Mouse (Mus musculus) cerebellum, adult 18-20 months (tissue): Measurements from ENCODE around the gene H2al1a.
"Not testable (repeated sequence)": the region's sequence is repeated elsewhere in the genome, so short reads cannot be mapped to it uniquely, and the experiment has no call there.

Experiments used
- DNase-seq, 2 experiments: peaks; one replicate each; pipeline ENCODE4 v3.0.0; 2021

Gene H2al1a

DNA sequence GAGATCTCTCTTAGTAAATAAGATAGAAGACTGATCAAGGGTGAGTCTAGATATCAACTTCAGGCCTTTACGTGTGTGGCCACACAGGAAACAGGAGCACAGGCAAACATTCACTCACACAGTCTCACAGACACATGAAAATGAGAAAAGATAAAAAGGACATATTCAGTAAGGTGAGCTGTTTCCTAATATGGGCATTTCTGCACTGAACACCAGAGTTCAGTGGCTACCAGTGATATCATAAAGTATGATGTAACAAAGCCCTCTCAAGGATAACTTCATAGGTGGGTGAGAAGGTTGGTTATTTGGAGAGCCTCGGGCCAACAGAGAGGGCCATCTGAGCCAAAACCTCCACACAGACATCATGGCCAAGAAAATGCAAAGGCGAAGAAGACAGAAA, at the start of gene H2al1a:
TSS of gene H2al1a (plus strand) at position 301 of the 400 bp plus-strand sequence.
- not testable (repeated sequence) for DNase-seq

DNA sequence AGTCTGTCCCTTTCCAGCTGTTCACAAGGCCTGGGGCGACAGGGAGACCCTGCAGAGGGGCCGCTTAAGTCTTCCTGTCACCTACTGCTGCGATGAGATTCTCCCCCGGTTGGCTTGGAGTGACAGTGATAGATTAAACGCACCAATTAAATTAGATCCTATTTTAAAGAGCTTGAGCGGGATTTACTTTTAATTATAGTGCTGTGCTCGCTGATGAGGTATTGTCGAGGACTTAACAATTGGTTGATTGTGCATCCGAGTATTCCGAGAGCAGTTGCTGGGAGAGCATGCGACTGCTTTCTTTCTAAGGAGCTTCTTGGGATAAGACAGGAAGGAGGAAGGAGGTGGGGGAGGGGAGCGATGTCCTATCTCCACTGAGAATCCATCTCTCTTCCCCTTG, 48.9 kb upstream of the H2al1a start:
- no peak for DNase-seq

DNA sequence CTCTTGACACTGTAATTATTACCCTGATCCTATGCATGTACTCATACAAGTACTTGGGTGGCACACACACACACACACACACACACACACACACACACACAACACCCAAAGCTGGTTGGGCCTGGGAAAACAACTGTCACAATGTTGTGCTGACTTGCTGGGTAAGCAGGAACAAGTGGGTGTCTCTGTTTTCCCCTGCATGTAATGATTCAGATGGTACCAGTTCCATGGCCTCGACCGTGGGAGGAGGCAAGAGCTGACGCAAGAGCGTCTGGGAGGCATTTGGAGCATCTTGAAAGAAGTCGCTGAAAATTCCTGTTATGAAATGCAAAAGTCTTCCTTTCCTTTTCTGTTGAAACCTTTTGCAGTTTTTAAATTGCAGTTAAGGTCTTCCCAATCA, 45.0 kb upstream of the H2al1a start:
- no peak for DNase-seq

DNA sequence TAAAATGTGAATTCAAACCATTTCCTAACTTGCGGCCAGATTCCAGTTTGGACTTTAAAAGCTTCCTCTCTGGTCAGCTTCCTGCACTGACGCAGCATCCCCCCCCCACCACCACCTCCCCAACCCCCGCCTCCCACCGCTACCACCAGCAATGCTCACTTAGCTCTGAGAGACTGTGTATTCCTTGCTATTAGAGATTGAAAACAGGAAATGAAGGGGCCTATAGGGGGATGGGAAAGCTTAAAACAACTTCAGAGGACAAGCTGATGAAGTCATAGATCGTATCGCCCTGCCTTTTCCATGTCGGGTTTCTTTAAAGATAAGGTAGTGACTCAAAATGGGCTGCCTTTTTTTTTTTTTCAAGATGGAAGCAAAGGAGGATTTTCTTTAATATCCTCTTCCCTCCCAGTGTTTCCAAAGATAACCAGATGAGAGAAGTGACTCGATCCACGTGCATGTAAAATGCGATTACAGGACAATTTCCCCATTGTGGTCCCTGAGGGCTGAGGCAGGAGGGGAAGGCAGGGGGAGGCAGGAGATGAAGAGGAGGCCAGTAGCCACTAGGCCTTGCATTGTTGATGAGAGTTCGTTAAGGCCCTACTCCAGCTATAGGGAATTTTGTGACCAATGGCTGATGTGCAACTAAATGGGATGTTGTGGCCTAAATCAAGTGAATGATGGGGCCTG, 44.4 kb upstream of the H2al1a start:
- DNase-seq, result no peak

DNA sequence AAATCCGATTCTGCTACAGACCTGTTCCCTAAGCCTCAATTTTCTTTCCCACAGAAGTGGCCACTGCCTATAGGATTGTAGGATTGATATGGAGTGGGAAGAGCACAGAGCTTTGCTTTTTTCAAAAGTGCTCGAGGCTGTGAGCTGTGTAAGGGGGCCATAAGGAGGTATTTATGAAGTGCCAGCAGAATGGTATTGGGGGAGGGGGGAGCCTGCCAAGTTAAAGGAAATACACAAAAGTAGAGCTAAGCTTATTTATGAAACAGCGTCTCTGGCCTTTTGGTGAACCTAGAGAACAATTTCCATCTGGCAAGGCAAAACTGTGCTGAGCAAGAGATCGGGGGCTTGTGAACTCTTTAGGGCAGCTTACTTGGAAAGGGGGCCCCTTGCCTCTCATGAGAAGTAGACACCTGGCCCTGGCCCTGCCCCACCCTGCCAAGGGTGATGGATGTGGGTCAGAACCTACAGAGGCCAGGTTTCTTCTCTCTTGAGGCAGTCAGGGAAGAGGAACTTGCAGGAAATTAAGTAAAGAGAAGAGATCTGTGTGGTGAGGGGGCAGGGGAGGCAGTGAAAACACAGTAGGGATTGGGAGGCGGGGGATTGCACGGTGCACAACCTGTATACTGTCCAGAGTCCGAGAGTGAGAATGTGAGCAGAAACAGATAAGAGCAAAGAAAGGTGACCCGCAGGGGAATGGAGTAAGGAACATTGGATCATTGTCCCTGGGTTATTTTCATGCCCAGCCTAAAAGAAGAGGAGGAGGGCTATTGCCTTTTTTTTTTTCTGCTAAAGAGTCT, 43.3 kb upstream of the H2al1a start:
- DNase-seq, result no peak

DNA sequence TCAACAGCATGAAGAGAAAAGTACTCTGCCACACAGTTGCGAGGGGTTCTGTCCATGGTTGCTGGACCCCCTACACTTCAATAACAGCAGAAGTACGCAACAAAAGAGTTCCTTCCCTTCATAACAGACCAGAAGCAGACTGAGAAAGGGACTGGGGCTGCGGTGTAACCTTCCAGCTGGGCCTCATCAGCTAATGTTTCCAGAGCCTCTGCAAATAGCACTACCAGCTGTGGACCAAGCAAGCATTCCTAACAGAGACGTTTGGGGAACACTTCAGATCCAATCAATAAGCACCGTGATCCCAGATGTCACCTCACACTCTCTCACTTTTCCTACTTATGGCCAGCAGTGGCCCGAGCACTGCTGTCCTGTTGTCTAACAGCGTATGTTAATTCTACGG, 34.1 kb upstream of the H2al1a start:
- no peak for DNase-seq

DNA sequence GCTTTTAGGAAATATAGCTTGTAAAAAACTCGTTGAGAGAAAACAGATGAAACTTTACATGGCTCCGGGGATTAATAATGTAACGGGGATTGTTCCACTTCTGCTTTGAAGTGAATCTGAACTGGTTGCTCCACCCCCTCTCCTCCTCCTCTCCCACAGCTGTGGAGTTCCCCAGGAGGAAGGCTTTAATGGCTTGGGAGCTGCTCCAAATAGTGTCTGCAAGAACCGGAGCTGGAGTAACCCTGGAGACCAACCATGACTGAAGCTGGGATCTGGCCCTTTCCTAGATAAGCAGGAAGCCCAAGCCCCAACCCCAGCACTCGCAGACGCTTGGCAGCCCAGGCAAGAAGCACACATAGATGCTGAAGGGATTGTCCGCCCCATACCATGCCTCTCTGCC, 31.3 kb upstream of the H2al1a start:
- no peak for DNase-seq

DNA sequence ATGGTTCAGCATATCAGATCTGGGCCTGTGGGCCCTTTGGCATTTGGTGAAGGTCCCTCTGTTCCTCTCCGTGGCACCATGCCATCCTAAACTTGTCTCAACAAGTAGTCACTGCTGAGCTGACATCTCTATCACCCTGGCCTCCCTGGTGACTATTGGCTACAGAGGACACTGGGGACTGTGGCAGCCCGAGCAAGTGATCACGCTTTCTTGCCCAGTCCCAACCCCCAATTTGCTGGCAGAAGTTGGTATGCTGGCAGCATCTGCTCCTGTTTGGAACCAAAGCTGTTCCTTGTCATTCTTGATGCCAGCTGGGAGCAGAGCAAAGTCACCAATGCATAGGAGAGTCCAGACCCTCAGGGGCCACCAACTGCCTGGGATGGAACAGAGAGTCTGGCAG, 30.0 kb upstream of the H2al1a start:
- DNase-seq, result peak; percentile 4 to 8

DNA sequence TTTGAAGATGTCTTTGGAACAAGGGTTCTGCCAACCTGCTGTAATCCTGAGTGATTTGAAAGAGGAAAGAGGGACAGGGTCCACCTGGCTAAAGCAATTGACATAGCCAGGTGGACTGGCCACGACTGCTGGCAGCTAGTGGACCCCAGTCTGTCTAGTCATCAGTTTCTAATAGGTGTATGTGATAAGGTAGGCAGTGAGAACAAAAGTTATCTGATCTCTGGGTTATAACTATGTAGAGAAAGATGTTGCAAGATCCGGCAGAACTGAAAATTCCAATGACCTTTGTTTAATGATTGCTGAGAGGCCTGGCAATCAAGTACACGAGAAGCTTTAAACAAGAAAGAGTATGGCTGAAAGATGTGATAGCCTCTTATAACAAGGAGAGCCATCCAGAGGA, 25.9 kb upstream of the H2al1a start:
- DNase-seq, result no peak

DNA sequence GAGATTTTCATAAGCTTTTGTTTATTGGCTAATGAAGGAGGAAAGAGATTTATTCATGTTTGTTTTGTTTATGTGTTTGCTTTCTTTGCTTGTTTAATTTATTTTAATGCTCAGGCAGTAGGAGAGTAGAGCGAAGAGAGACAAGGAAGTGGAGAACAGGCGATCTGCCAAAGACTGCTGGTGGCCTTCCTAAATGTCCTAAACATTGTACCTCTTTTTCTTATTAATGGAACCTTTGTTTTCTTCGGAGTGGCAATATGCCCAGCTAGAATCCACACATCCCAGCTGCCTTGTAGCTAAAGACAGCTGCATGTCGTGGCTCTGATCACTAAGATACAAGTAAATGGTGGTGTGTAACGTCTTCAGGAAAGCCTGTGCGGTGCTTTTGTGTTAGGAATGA, 22.0 kb upstream of the H2al1a start:
- no peak for DNase-seq

DNA sequence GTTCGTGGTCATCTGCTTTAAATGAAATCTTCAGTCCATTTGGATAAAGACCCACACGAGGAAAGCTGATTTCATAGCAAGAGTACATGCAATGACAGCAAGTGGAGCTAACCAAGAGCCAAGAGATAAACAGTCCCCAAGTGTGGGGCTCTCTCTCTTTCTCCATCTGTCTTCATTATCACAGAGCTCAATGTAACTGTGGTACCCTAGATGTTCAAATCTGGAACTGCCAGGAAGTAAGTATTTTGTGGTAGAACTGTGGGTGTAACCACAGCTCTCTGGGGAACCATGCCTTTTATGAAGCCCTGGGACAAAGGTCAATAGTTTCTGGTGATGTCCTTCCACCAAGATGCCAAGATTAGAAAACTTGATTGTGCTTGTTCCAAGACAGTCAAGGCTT, 18.3 kb upstream of the H2al1a start:
- DNase-seq, result no peak

DNA sequence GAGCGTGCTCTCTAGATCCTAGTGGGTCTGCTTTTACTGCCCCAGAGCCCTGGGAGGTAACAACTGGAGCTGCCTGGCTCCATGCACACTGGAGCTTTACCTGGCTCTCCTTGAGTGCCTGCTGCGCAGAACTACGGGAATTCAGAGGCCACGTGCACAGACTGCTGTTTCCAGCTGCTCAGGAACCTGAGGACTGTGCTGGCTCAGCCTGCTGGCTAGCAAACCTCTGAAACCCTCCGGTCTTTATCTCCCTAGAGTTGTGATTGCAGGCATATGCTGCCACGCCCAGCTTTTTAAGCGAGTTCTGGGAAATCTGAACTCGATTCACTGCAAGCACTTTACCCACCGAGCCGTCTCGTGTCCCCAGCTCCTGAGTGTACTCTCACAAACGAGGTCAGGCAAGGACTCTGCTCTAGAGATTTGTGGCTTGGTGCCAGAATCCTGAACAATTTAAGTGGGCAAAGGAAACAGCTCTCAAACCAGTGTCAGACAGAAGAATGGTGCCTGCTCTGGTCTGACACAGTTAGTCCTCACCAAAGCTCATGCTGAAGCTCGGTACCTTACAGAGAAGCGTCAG, 10.7 kb upstream of the H2al1a start:
- DNase-seq, result no peak

DNA sequence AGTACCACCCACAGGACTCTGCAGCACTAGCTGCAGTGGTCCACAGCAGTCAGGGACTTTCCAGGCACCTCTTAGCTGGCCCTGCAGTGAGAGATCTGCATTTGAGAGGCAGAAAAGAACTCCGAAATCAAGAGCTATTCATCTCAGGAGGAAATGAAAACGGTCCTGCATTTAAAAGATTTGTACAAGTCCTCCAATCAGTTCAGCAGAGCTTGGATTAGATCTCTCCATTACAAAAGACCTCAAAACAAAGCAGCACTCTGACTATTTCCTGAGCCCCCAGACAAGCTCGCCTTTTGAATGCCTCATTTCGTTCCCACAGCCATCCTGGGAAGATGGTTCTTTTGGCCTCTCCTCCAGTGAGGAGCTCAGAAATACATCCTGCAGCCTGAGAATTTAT, 9.8 kb upstream of the H2al1a start:
- no peak for DNase-seq

DNA sequence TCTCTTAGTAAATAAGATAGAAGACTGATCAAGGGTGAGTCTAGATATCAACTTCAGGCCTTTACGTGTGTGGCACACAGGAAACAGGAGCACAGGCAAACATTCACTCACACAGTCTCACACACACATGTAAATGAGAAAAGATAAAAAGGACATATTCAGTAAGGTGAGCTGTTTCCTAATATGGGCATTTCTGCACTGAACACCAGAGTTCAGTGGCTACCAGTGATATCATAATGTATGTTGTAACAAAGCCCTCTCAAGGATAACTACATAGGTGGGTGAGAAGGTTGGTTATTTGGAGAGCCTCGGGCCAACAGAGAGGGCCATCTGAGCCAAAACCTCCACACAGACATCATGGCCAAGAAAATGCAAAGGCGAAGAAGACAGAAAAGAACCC, 3.1 kb downstream of the H2al1a start, which contains the start of gene H2al1b:
TSS of gene H2al1b (plus strand) at position 301 of the 400 bp plus-strand sequence.
- DNase-seq, result not testable (repeated sequence)

DNA sequence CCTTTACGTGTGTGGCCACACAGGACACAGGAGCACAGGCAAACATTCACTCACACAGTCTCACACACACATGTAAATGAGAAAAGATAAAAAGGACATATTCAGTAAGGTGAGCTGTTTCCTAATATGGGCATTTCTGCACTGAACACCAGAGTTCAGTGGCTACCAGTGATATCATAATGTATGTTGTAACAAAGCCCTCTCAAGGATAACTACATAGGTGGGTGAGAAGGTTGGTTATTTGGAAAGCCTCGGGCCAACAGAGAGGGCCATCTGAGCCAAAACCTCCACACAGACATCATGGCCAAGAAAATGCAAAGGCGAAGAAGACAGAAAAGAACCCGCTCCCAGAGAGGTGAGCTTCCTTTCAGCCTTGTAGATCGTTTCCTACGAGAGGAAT, 6.3 kb downstream of the H2al1a start, which contains the start of gene H2al1c:
TSS of gene H2al1c (plus strand) at position 301 of the 400 bp plus-strand sequence.
- DNase-seq, result not testable (repeated sequence)

DNA sequence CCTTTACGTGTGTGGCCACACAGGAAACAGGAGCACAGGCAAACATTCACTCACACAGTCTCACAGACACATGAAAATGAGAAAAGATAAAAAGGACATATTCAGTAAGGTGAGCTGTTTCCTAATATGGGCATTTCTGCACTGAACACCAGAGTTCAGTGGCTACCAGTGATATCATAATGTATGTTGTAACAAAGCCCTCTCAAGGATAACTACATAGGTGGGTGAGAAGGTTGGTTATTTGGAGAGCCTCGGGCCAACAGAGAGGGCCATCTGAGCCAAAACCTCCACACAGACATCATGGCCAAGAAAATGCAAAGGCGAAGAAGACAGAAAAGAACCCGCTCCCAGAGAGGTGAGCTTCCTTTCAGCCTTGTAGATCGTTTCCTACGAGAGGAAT, 9.5 kb downstream of the H2al1a start, which contains the start of gene H2al1d:
TSS of gene H2al1d (plus strand) at position 301 of the 400 bp plus-strand sequence.
- DNase-seq, result not testable (repeated sequence)

DNA sequence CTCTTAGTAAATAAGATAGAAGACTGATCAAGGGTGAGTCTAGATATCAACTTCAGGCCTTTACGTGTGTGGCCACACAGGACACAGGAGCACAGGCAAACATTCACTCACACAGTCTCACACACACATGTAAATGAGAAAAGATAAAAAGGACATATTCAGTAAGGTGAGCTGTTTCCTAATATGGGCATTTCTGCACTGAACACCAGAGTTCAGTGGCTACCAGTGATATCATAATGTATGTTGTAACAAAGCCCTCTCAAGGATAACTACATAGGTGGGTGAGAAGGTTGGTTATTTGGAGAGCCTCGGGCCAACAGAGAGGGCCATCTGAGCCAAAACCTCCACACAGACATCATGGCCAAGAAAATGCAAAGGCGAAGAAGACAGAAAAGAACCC, 12.6 kb downstream of the H2al1a start, which contains the start of gene H2al1e:
TSS of gene H2al1e (plus strand) at position 301 of the 400 bp plus-strand sequence.
- DNase-seq, result not testable (repeated sequence)

DNA sequence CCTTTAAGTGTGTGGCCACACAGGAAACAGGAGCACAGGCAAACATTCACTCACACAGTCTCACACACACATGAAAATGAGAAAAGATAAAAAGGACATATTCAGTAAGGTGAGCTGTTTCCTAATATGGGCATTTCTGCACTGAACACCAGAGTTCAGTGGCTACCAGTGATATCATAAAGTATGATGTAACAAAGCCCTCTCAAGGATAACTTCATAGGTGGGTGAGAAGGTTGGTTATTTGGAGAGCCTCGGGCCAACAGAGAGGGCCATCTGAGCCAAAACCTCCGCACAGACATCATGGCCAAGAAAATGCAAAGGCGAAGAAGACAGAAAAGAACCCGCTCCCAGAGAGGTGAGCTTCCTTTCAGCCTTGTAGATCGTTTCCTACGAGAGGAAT, 15.8 kb downstream of the H2al1a start, which contains the start of gene H2al1f:
TSS of gene H2al1f (plus strand) at position 301 of the 400 bp plus-strand sequence.
- not testable (repeated sequence) for DNase-seq

DNA sequence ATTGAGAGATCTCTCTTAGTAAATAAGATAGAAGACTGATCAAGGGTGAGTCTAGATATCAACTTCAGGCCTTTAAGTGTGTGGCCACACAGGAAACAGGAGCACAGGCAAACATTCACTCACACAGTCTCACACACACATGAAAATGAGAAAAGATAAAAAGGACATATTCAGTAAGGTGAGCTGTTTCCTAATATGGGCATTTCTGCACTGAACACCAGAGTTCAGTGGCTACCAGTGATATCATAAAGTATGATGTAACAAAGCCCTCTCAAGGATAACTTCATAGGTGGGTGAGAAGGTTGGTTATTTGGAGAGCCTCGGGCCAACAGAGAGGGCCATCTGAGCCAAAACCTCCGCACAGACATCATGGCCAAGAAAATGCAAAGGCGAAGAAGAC, 18.9 kb downstream of the H2al1a start, which contains the start of gene H2al1g:
TSS of gene H2al1g (plus strand) at position 301 of the 400 bp plus-strand sequence.
- not testable (repeated sequence) for DNase-seq

DNA sequence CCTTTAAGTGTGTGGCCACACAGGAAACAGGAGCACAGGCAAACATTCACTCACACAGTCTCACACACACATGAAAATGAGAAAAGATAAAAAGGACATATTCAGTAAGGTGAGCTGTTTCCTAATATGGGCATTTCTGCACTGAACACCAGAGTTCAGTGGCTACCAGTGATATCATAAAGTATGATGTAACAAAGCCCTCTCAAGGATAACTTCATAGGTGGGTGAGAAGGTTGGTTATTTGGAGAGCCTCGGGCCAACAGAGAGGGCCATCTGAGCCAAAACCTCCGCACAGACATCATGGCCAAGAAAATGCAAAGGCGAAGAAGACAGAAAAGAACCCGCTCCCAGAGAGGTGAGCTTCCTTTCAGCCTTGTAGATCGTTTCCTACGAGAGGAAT, 22.1 kb downstream of the H2al1a start, which contains the start of gene H2al1h:
TSS of gene H2al1h (plus strand) at position 301 of the 400 bp plus-strand sequence.
- DNase-seq, result not testable (repeated sequence)

DNA sequence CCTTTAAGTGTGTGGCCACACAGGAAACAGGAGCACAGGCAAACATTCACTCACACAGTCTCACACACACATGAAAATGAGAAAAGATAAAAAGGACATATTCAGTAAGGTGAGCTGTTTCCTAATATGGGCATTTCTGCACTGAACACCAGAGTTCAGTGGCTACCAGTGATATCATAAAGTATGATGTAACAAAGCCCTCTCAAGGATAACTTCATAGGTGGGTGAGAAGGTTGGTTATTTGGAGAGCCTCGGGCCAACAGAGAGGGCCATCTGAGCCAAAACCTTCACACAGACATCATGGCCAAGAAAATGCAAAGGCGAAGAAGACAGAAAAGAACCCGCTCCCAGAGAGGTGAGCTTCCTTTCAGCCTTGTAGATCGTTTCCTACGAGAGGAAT, 25.3 kb downstream of the H2al1a start, which contains the start of gene H2al1i:
TSS of gene H2al1i (plus strand) at position 301 of the 400 bp plus-strand sequence.
- not testable (repeated sequence) for DNase-seq

DNA sequence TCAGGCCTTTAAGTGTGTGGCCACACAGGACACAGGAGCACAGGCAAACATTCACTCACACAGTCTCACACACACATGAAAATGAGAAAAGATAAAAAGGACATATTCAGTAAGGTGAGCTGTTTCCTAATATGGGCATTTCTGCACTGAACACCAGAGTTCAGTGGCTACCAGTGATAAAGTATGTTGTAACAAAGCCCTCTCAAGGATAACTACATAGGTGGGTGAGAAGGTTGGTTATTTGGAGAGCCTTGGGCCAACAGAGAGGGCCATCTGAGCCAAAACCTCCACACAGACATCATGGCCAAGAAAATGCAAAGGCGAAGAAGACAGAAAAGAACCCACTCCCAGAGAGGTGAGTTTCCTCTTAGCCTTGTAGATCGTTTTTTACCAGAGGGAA, 28.5 kb downstream of the H2al1a start, which contains the start of gene H2al1j:
TSS of gene H2al1j (plus strand) at position 301 of the 400 bp plus-strand sequence.
- not testable (repeated sequence) for DNase-seq

DNA sequence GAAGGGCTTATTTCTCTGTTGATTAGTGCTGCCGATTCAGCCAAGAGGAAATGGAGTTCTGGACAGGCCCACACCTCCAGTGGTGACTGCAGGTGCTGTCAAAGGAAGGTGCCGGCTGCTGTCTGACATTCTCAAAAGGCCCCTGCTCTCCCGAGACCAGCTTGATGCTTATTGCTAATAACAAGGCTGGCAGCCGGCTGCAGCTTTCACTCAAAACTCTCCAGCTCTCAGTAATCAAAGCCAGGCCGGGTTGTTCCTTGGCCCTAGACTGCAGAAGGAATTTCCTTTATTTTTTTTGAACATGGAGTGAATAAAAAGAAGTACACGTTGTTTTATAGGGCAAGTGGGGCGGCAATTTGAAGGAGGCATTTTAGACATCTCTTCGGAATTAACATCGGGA, 46.7 kb downstream of the H2al1a start:
- DNase-seq, result peak; percentile 24 to 25
